Mouse (Mus musculus) neural tube, embryonic 12.5 days (tissue): ENCODE data around the gene Taf6. TPM values are rescaled to one million over a fixed set of nuclear protein-coding genes. Genes with fewer than 3 reads are reported as not detected.

ENCODE experiments used
- ATAC-seq: fragments of 200-750 bp; cut with Nextera tagmentation; 2 replicates; pipeline ENCODE4 v1.8.0; 2017; ENCODE audit warnings: low read depth, mild to moderate bottlenecking, moderate TSS enrichment, moderate library complexity; ENCODE audit not compliant: low FRiP score
- H3K27ac ChIP-seq: fragments of 300-500 bp; sonication (generic); 2 replicates; pipeline ENCODE4 v1.5.1; 2016
- H3K27me3 ChIP-seq: fragments of 300-500 bp; sonication (generic); replicated peaks from 2 replicates; pipeline ENCODE4 v1.6.1; 2016; ENCODE audit warnings: mild to moderate bottlenecking
- H3K36me3 ChIP-seq: fragments of 300-500 bp; sonication (generic); 2 replicates; pipeline ENCODE4 v1.6.1; 2016; ENCODE audit warnings: mild to moderate bottlenecking
- H3K4me1 ChIP-seq: fragments of 300-500 bp; sonication (generic); 2 replicates; pipeline ENCODE4 v1.6.1; 2016
- H3K4me2 ChIP-seq: fragments of 300-500 bp; sonication (generic); replicated peaks from 2 replicates; pipeline ENCODE4 v1.6.1; 2016; ENCODE audit warnings: mild to moderate bottlenecking
- H3K4me3 ChIP-seq: fragments of 300-500 bp; sonication (generic); 2 replicates; pipeline ENCODE4 v1.5.1; 2016
- H3K9ac ChIP-seq: fragments of 300-500 bp; sonication (generic); 2 replicates; pipeline ENCODE4 v1.6.1; 2016; ENCODE audit warnings: mild to moderate bottlenecking
- H3K9me3 ChIP-seq: fragments of 300-500 bp; sonication (generic); 2 replicates; pipeline ENCODE4 v1.6.1; 2016; ENCODE audit warnings: mild to moderate bottlenecking
- WGBS: fragments of 180-500 bp; shearing (Covaris S2); methylation state at CpG from one replicate; pipeline ENCODE4 v1.1.7; 2016; 5-methylcytosine and 5-hydroxymethylcytosine counted together
- polyA plus RNA-seq: library from polyadenylated mRNA; unstranded; fragments of >200 nt; fragmentation: Nextera tagmentation; extraction: Ambion mirVana; gene quantifications from 2 replicates; pipeline ENCODE4 v1.2.1, GENCODE M21; 2016

The Taf6 gene
- polyA plus RNA-seq, 1 experiment from 2014 or later, result 112 TPM

- no peak overlapping the region for H3K4me2 ChIP-seq
- 0 out of 2 replicates have a peak overlapping the region, but pooled peaks have one; percentile 1 for H3K9ac ChIP-seq
- ATAC-seq, result no peak
- H3K9me3 ChIP-seq, result no peaks in the 10 kb centered on the region
- no peak overlapping the region for H3K27ac ChIP-seq
- H3K36me3 ChIP-seq, result peaks cover 60% of the 10 kb centered on the region
- WGBS, result 69% methylated on average over 10 of the region's 10 CpGs
- H3K4me3 ChIP-seq, result no peak overlapping the region
- H3K27me3 ChIP-seq, result no peaks in the 10 kb centered on the region
- H3K4me1 ChIP-seq, result peaks cover 13% of the 10 kb centered on the region; the same call in 1 of the 2 replicates
Observed at GRCm38 (mm10) chr5:138163610-138164009, 23.6 kb downstream of the Taf6 start.

DNA sequence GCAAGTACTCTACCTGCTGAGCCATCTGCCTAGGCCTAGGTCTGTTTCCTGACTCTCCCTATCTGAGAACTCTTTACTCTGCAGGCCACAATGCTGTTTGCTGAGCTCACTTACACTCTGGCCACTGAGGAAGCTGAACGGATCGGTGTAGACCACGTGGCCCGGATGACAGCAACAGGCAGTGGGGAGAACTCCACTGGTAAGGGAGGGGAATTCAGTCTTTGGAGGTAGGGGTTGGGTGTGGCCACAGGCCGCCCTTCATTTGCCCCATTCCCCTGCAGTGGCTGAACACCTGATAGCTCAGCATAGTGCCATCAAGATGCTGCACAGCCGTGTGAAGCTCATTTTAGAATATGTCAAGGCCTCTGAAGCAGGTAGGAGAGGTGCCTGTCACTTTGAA, 24.2 kb downstream of the Taf6 start:
- Histone ChIP-seq H3K4me1 (peaks cover 13% of the 10 kb centered on the region; the same call in 1 of the 2 replicates), H3K36me3 (peaks cover 55% of the 10 kb centered on the region), H3K4me3 (no peak overlapping the region)

GRCm38 (mm10) chr5:138160842-138161665, 26.2 kb downstream of the Taf6 start, which contains the start of gene Cops6:
TSS of gene Cops6 (plus strand) at chr5:138161071.
- WGBS, result 1% methylated on average over 42 of the region's 42 CpGs
- H3K27ac ChIP-seq, result no peak within 1 kb of the TSS
- H3K9me3 ChIP-seq, result no peaks in the 10 kb centered on the region
- H3K4me1 ChIP-seq, result peaks cover 13% of the 10 kb centered on the region; the same call in 1 of the 2 replicates
- H3K4me3 ChIP-seq, result peak within 1 kb of the TSS; percentile 74
- peaks cover 35% of the 10 kb centered on the region for H3K36me3 ChIP-seq
- H3K27me3 ChIP-seq, result no peaks in the 10 kb centered on the region
- ATAC-seq, result peak; percentile 96
- H3K9ac ChIP-seq, result peak within 1 kb of the TSS; percentile 78
- peak within 1 kb of the TSS; percentile 81 for H3K4me2 ChIP-seq

More for the DNA sequence above, 24.2 kb downstream of the Taf6 start:
- H3K27ac ChIP-seq, result no peak overlapping the region
- WGBS, result 71% methylated on average over 6 of the region's 6 CpGs
- H3K27me3 ChIP-seq, result no peaks in the 10 kb centered on the region
- ATAC-seq, result no peak
- no peaks in the 10 kb centered on the region for H3K9me3 ChIP-seq
- no peak overlapping the region for H3K9ac ChIP-seq
- H3K4me2 ChIP-seq, result 0 out of 2 replicates have a peak overlapping the region, but pooled peaks have one; percentile 12

DNA sequence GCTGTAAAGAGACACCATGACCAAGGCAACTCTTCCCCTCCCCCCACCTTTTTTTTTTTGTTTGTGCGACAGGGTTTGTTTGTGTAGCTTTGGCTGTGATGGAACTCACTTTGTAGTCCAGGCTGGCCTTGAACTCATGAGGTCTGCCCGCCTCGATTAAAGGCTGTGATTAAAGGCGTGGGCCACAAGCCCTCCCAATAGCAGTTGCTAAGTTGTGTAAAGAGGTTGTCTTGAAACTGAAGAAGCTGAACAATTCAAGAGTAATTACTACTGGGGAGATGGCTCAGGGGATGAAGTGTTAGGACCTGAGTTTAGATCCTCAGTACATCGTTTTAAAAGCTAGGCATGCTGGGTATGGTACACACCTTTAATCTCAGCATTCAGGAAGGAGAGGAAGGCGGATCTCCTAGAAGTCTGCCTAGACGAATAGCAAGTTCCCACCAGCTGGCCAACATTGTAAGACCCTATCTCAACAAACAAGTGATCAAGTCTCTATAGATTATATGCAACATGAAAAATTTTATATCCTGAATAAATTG, 27.0 kb downstream of the Taf6 start:
- ATAC-seq, result no peak

GRCm38 (mm10) chr5:138155443-138155976, 31.7 kb downstream of the Taf6 start, which contains the start of gene Zfp113:
TSS of gene Zfp113 (minus strand) at chr5:138155744.
- H3K9me3 ChIP-seq, result no peaks in the 10 kb centered on the region
- ATAC-seq, result peak; percentile 95
- under 1% methylated on average over 31 of the region's 31 CpGs for WGBS
- no peaks in the 10 kb centered on the region for H3K27me3 ChIP-seq
- peaks cover 21% of the 10 kb centered on the region for H3K36me3 ChIP-seq
- peak within 1 kb of the TSS; percentile 86 for H3K27ac ChIP-seq
- peak within 1 kb of the TSS; percentile 93 for H3K9ac ChIP-seq
- H3K4me2 ChIP-seq, result peak within 1 kb of the TSS; percentile 72
- H3K4me3 ChIP-seq, result peak within 1 kb of the TSS; percentile 77
- peaks cover 6% of the 10 kb centered on the region; the same call in 1 of the 2 replicates for H3K4me1 ChIP-seq

More for the DNA sequence above, 27.0 kb downstream of the Taf6 start:
- Histone ChIP-seq H3K36me3 (peaks cover 27% of the 10 kb centered on the region), H3K4me2 (peak overlapping the region; percentile 81), H3K9me3 (no peaks in the 10 kb centered on the region), H3K4me1 (peaks cover 9% of the 10 kb centered on the region; the same call in 1 of the 2 replicates), H3K27me3 (no peaks in the 10 kb centered on the region), H3K9ac (peak overlapping the region; percentile 78; the same call in 1 of the 2 replicates), H3K4me3 (no peak overlapping the region), H3K27ac (no peak overlapping the region)
- WGBS, result 74% methylated on average over 7 of the region's 7 CpGs

- H3K4me2 ChIP-seq, result peak overlapping the region; percentile 72
- ATAC-seq, result no peak
- H3K27me3 ChIP-seq, result no peaks in the 10 kb centered on the region
- H3K4me3 ChIP-seq, result peak overlapping the region; percentile 77
- no peak overlapping the region for H3K27ac ChIP-seq
- 91% methylated on average over 3 of the region's 3 CpGs for WGBS
- H3K36me3 ChIP-seq, result peaks cover 26% of the 10 kb centered on the region
- H3K4me1 ChIP-seq, result peaks cover 6% of the 10 kb centered on the region; the same call in 1 of the 2 replicates
- no peaks in the 10 kb centered on the region for H3K9me3 ChIP-seq
- H3K9ac ChIP-seq, result peak overlapping the region; percentile 93
Observed at GRCm38 (mm10) chr5:138154390-138154789, 32.9 kb downstream of the Taf6 start.

DNA sequence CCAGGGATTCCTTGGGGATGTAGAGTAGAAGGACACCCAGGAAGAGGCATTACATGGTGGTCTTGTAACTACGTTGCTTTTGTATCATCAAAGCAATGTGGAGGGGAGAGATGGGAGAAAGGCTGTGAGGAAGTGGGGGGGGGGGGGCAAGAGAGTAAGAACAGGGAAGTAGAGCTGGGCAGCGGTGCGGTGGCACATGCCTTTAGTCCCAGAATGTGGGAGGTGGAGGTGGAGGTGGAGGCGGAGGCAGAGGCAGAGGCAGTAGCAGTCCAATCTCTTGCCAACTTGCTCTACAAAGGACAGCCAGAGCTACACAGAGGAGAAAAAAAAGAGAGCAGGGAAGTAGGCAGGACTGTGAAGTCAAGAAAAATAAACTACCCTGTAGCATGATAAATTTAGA, 48.7 kb downstream of the Taf6 start:
- Histone ChIP-seq H3K4me3 (no peak overlapping the region), H3K4me2 (no peak overlapping the region), H3K27ac (no peak overlapping the region), H3K9me3 (no peaks in the 10 kb centered on the region), H3K4me1 (no peaks in the 10 kb centered on the region), H3K9ac (no peak overlapping the region), H3K27me3 (no peaks in the 10 kb centered on the region), H3K36me3 (peaks cover 39% of the 10 kb centered on the region)
- WGBS, result 71% methylated on average over 4 of the region's 4 CpGs
- ATAC-seq, result no peak

- Histone ChIP-seq H3K9ac (no peak overlapping the region), H3K27me3 (no peaks in the 10 kb centered on the region), H3K36me3 (peaks cover 39% of the 10 kb centered on the region), H3K27ac (no peak overlapping the region), H3K4me3 (no peak overlapping the region), H3K9me3 (no peaks in the 10 kb centered on the region), H3K4me2 (no peak overlapping the region), H3K4me1 (no peaks in the 10 kb centered on the region)
- peak; percentile 63; the same call in 1 of the 2 replicates for ATAC-seq
- 68% methylated on average over 8 of the region's 8 CpGs for whole genome bisulfite sequencing
Observed at GRCm38 (mm10) chr5:138137935-138138549, 49.2 kb downstream of the Taf6 start.

GRCm38 (mm10) chr5:138137257-138137656, 50.0 kb downstream of the Taf6 start:
- 91% methylated on average over 4 of the region's 4 CpGs for WGBS
- no peaks in the 10 kb centered on the region for H3K27me3 ChIP-seq
- no peaks in the 10 kb centered on the region for H3K4me1 ChIP-seq
- no peak for ATAC-seq
- H3K9ac ChIP-seq, result no peak overlapping the region
- H3K4me3 ChIP-seq, result no peak overlapping the region
- H3K9me3 ChIP-seq, result no peaks in the 10 kb centered on the region
- H3K4me2 ChIP-seq, result no peak overlapping the region
- no peak overlapping the region for H3K27ac ChIP-seq
- peaks cover 42% of the 10 kb centered on the region for H3K36me3 ChIP-seq

GRCm38 (mm10) chr5:138132425-138133064, 54.7 kb downstream of the Taf6 start:
- Histone ChIP-seq H3K9ac (no peak overlapping the region), H3K27me3 (no peaks in the 10 kb centered on the region), H3K4me2 (no peak overlapping the region), H3K36me3 (peaks cover 74% of the 10 kb centered on the region), H3K4me3 (no peak overlapping the region), H3K4me1 (no peaks in the 10 kb centered on the region), H3K9me3 (no peaks in the 10 kb centered on the region), H3K27ac (no peak overlapping the region)
- 66% methylated on average over 5 of the region's 5 CpGs for WGBS
- ATAC-seq, result no peak
